Mouse (Mus musculus) stomach, postnatal 0 days (tissue): ENCODE results near the gene Slc7a6. TPM values are rescaled to one million over a fixed set of nuclear protein-coding genes. Genes with fewer than 3 reads are reported as not detected.

Experiments used
- ATAC-seq: fragments of 200-750 bp; cut with Nextera tagmentation; 2 replicates; pipeline ENCODE4 v1.8.0; 2017; ENCODE audit not compliant: low FRiP score, low TSS enrichment
- DNase-seq: peaks from one replicate; pipeline ENCODE4 v3.0.0-alpha.2; 2016; ENCODE audit warnings: low spot score
- H3K27ac ChIP-seq: fragments of 300-500 bp; sonication (generic); replicated peaks from 2 replicates; pipeline ENCODE4 v1.5.1; 2014; ENCODE audit warnings: mild to moderate bottlenecking, control low read depth
- H3K27me3 ChIP-seq: fragments of 300-500 bp; sonication (generic); 2 replicates; pipeline ENCODE4 v1.6.1; 2014; ENCODE audit warnings: low read length; ENCODE audit not compliant: control insufficient read depth, insufficient read depth
- H3K36me3 ChIP-seq: fragments of 300-500 bp; sonication (generic); 2 replicates; pipeline ENCODE4 v1.6.1; 2014; ENCODE audit warnings: low read length, mixed read lengths; ENCODE audit not compliant: control insufficient read depth, insufficient read depth
- H3K4me1 ChIP-seq: fragments of 300-500 bp; sonication (generic); replicated peaks from 2 replicates; pipeline ENCODE4 v1.6.1; 2014; ENCODE audit warnings: antibody characterized with exemption; ENCODE audit not compliant: control insufficient read depth, insufficient read depth
- H3K4me2 ChIP-seq: fragments of 300-500 bp; sonication (generic); replicated peaks from 2 replicates; pipeline ENCODE4 v1.6.1; 2014; ENCODE audit warnings: low read depth, mild to moderate bottlenecking, control low read depth, moderate library complexity
- H3K4me3 ChIP-seq: fragments of 300-500 bp; sonication (generic); 2 replicates; pipeline ENCODE4 v1.5.1; 2014; ENCODE audit warnings: low read depth, low read length, control low read depth
- H3K9ac ChIP-seq: fragments of 300-500 bp; sonication (generic); 2 replicates; pipeline ENCODE4 v1.6.1; 2014; ENCODE audit warnings: mild to moderate bottlenecking, low read length, control low read depth, mixed read lengths
- H3K9me3 ChIP-seq: fragments of 300-500 bp; sonication (generic); 2 replicates; pipeline ENCODE4 v1.6.1; 2016; ENCODE audit warnings: low read length; ENCODE audit not compliant: control insufficient read depth
- CTCF ChIP-seq: IDR thresholded peaks from 2 replicates; pipeline ENCODE4 v1.5.1; 2016; ENCODE audit warnings: antibody characterized with exemption, low read depth, mild to moderate bottlenecking, moderate library complexity
- EP300 ChIP-seq: optimal IDR thresholded peaks from 2 replicates; pipeline ENCODE3; 2016; ENCODE audit warnings: antibody characterized with exemption
- WGBS: fragments of 180-500 bp; shearing (Covaris S2); extraction: QIAGEN DNeasy Blood & Tissue Kit; methylation state at CpG from one replicate; pipeline ENCODE4 v1.1.7; 2014; 5-methylcytosine and 5-hydroxymethylcytosine counted together
- polyA plus RNA-seq: library from polyadenylated mRNA; unstranded; fragments of >200 nt; fragmentation: Nextera tagmentation; extraction: Ambion mirVana; gene quantifications from 2 replicates; pipeline ENCODE4 v1.2.1, GENCODE M21; 2015

Slc7a6 gene
- polyA plus RNA-seq, 1 experiment from 2014 or later: 25.8 TPM

DNA sequence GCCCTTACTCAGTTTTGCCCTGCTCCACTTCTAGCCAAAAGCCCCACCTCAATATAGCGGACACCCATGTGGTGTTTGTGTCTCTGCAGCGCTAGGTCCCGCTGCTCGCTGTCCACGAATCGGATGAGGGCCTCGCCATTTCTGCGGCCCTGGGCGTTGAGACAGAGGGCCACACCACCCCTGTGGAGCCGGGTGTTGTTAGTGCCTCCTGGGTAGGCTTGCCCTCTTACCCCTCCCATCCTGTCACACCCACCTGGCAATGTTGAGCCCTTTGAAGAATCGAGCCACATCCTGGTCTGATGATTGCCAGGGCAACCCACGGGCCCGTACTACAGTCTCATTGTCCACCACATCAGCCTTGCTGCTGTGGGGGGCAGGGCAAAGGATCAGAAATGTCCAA, 35.1 kb upstream of the Slc7a6 start:
- no peak overlapping the region for H3K9ac ChIP-seq
- 0 out of 2 replicates have a peak overlapping the region, but pooled peaks have one; percentile 14 for H3K4me2 ChIP-seq
- 54% methylated on average over 13 of the region's 13 CpGs for WGBS
- peak overlapping the region; percentile 95; the same call in 1 of the 2 replicates for H3K27ac ChIP-seq
- no peak overlapping the region for H3K4me3 ChIP-seq
- peaks cover 15% of the 10 kb centered on the region for H3K36me3 ChIP-seq
- DNase-seq: peak; percentile 55
- no peak for TF ChIP-seq CTCF
- no peak for TF ChIP-seq EP300
- no peaks in the 10 kb centered on the region for H3K9me3 ChIP-seq
- H3K27me3 ChIP-seq: peaks cover 2% of the 10 kb centered on the region; the same call in 1 of the 2 replicates
- ATAC-seq: no peak
- H3K4me1 ChIP-seq: no peaks in the 10 kb centered on the region

DNA sequence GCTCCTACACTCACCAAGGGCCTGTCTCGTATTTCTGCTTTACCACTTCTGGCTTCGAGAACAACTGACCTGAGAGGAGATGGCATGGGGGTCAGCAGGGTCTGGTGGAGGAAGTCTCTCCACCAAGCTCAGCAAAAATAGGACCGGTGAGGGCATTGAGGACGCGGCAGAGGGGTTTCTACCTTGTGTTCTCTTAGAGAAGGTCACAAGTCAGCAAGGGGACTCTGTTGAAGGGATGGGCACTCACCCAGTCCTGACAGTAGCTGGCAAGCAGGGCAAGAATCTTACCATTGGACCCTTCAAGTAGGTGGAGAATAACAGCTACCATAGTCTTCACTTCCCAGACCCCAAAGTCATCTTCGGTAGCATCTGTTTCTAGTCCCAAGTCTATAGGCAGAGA, 34.7 kb upstream of the Slc7a6 start:
- H3K4me2 ChIP-seq: peak overlapping the region; percentile 45
- DNase-seq: no peak
- no peak overlapping the region for H3K9ac ChIP-seq
- no peaks in the 10 kb centered on the region for H3K9me3 ChIP-seq
- 68% methylated on average over 6 of the region's 6 CpGs for WGBS
- peaks cover 2% of the 10 kb centered on the region; the same call in 1 of the 2 replicates for H3K27me3 ChIP-seq
- ATAC-seq: no peak
- H3K36me3 ChIP-seq: peaks cover 15% of the 10 kb centered on the region
- no peak overlapping the region for H3K4me3 ChIP-seq
- H3K4me1 ChIP-seq: no peaks in the 10 kb centered on the region
- H3K27ac ChIP-seq: peak overlapping the region; percentile 95; the same call in 1 of the 2 replicates
- TF ChIP-seq CTCF (no peak), EP300 (no peak)

GRCm38 (mm10) chr8:106134751-106135571, 33.7 kb upstream of the Slc7a6 start:
- peak overlapping the region; percentile 81 for H3K9ac ChIP-seq
- H3K4me2 ChIP-seq: peak overlapping the region; percentile 78
- WGBS: 19% methylated on average over 14 of the region's 14 CpGs
- TF ChIP-seq CTCF (0 out of 2 replicates have a peak, but pooled peaks have one; percentile 4), EP300 (peak; percentile 95)
- DNase-seq (peak; percentile 98), ATAC-seq (peak; percentile 87)
- H3K27me3 ChIP-seq: peaks cover 2% of the 10 kb centered on the region; the same call in 1 of the 2 replicates
- no peaks in the 10 kb centered on the region for H3K4me1 ChIP-seq
- no peaks in the 10 kb centered on the region for H3K9me3 ChIP-seq
- H3K4me3 ChIP-seq: peak overlapping the region; percentile 62
- H3K36me3 ChIP-seq: peaks cover 13% of the 10 kb centered on the region
- peak overlapping the region; percentile 95 for H3K27ac ChIP-seq

DNA sequence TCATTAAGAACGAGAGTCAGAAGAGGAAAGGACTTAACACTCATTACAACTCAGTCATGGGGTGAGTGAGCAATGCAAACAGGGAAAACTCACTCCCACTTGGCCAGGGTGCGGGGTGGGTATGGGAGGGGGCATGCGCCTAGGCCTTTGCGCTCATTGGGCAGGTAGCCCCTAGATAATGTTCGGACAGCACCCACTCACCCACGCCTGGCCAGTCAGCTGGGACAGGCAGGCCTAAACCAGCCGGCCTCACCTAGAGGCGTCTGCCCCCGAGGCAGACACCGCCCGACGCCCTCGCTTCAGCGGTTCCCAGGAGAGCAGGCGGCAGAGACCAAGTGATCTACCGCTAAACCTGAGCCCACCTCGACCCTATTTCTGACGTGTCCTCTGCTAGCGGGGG, 33.0 kb upstream of the Slc7a6 start:
- peak; percentile 83 for DNase-seq

DNA sequence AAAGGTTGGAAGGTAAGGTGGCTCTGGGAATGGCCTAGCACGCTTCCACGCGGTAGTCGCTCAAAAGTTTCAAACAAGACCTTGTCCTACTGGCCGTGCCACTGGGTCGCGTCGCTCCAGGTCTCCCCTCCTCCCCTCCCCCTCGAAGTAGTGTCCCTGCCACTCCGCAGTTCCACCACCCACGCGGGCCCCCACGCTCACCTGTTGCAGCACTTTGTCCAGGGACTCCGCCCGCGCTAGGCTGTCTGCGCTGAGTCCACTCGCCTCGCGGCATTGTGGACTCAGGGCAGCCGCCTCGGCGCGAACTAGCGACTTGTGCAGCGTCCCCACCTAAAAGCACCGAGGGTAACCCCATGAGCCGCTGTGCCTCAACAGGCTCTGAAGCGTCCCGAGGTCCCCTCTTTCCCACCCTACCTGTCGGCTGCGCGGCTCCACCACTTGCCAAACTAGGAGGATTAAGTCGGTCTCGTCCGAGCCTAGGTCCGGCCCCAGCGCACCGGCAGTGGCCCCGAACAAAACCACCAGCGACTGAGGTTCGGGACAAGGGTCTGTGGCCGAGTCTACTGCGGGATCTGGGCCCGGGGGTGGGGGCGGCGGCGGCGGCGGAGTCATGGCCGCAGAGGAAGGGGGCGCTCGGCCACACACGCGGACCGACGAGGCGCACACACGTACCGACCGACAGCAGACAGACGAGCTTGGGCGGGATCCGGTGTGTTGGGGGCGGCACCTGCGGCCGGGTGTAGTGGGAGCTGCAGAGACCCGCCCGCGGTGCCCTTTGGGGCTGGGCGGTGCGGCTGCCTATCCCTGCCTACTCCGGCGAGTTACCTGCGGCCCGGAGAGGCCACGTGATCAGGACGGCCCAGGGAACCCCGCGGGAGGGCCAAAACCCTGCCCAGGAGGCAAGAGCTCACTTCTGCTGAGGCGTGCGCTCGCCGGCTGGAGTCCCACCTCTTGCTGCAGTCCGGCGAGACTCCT, 32.2 kb upstream of the Slc7a6 start, which contains the start of gene Esrp2:
Gene Esrp2, minus strand, starts transcription at position 819 of the 975 bp plus-strand sequence.
- peak within 1 kb of the TSS; percentile 62 for H3K4me3 ChIP-seq
- no peaks in the 10 kb centered on the region for H3K9me3 ChIP-seq
- H3K36me3 ChIP-seq: 0 out of 2 replicates have a peak, but pooled peaks cover 8% of the 10 kb centered on the region
- ATAC-seq (peak; percentile 80), DNase-seq (peak; percentile 96)
- WGBS: 1% methylated on average over 84 of the region's 86 CpGs
- peak within 1 kb of the TSS; percentile 95 for H3K27ac ChIP-seq
- TF ChIP-seq CTCF (no peak), EP300 (no peak)
- H3K27me3 ChIP-seq: peaks cover 2% of the 10 kb centered on the region; the same call in 1 of the 2 replicates
- peak within 1 kb of the TSS; percentile 78 for H3K4me2 ChIP-seq
- H3K4me1 ChIP-seq: no peaks in the 10 kb centered on the region
- peak within 1 kb of the TSS; percentile 81 for H3K9ac ChIP-seq

More for the DNA sequence above, 33.0 kb upstream of the Slc7a6 start:
- H3K4me2 ChIP-seq: peak overlapping the region; percentile 78
- peak overlapping the region; percentile 62 for H3K4me3 ChIP-seq
- peak; percentile 35 for ATAC-seq
- H3K36me3 ChIP-seq: peaks cover 10% of the 10 kb centered on the region
- WGBS: 13% methylated on average over 19 of the region's 19 CpGs
- TF ChIP-seq EP300 (no peak), CTCF (no peak)
- no peaks in the 10 kb centered on the region for H3K9me3 ChIP-seq
- H3K4me1 ChIP-seq: no peaks in the 10 kb centered on the region
- H3K27ac ChIP-seq: peak overlapping the region; percentile 95
- H3K9ac ChIP-seq: peak overlapping the region; percentile 81
- peaks cover 2% of the 10 kb centered on the region; the same call in 1 of the 2 replicates for H3K27me3 ChIP-seq
